Mouse (Mus musculus) frontal cortex, postnatal 25 days (tissue): ENCODE measurements around the gene Rnf144a.

Source experiments
- DNase-seq, 2 experiments: peaks; one replicate each; pipeline ENCODE4 v3.0.0; 2022; ENCODE audit warnings: low spot score in 2 of 2

The Rnf144a gene

DNA sequence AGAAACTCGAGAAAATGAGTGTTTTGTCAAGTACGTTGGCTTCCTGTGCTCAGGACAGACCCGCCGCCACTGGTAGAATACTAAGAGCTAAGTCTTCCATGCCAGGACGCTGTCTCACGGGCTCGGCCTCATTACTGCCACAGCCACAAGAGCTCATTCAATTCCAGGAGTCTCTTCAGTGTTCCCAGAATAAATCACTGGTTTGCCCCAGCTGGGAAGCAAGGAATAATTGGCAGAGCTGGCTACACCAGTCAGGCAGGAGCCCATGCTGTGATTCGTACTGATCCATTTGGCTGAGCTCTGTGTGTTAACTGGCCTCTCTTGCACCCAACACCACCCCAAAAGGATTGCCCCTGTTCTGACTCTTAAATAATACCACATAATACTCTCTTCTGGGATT, 45.0 kb downstream of the Rnf144a start:
- DNase-seq = no peak

DNA sequence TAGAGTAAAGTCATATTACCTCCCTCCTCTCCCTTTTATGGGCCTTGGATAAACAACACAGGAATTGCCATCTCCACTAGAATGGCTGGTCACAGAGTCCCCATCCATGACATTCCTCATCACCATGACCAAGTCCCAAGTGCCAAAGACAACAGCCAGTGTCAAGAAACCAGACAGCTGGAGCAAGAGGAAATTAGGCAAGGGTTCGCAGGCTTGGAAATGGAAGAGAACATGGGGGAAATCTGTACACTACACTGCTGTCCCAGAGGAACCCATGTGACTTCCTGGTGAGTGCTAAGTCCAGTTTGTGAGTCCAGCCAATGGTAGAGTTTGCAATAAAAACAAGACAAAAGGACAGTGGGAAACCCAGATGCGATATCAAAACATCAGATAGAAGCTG, 47.7 kb downstream of the Rnf144a start:
- DNase-seq = no peak

DNA sequence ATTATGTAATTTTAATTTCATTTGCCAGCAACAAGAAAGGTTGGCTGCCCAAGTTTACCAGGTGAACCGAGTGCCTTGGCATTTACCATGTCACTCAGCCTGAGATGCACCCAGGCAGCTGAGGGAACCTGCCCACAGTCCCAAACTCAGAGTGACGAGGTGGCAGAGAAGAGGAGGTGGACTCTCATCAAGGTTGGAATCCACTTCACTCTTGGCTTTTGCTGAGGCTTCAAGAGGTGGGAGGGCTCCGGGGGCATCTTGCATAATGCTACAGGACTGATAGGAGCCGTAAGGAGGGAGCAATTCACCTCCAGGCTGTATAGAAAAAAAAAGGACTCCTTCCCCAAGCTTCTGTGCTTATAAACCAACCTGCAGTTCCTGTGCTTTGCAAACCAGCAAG, 48.7 kb downstream of the Rnf144a start:
- no peak for DNase-seq

DNA sequence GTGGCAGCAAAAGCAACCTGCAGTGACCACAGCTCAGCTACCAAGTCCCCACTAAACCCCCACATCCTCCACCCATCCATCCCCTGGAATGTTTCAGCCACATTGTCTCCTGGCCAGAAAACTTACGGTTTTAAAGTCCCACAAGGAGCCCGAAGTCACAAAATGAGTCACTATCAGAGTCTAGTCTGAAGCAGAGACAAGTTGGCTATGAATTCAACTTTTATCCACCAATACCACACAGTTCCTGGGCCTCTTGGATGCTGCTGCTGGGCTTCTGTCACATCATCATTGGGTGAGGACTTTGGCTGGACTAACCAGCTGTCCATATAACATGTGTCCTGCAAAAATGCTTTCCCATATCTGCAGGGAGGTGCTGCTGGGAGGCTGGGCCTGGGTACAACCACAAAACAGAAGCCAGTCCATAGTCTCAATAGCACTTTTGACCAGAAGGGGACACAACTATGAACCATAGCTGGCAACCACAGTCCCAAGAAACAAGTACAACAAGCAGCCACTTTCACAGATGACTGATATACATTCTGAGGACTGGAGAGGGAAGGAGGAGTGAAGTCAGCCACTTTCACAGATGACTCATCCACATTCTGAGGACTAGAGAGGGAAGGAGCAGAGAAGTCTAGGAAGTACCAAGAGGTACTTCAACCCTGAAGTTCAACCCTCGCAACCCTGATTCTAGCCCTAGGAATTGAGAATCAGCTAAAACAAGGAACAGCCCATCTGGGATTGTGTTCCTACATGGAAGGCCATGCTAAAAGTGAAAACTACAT, 49.3 kb downstream of the Rnf144a start:
- DNase-seq = no peak

DNA sequence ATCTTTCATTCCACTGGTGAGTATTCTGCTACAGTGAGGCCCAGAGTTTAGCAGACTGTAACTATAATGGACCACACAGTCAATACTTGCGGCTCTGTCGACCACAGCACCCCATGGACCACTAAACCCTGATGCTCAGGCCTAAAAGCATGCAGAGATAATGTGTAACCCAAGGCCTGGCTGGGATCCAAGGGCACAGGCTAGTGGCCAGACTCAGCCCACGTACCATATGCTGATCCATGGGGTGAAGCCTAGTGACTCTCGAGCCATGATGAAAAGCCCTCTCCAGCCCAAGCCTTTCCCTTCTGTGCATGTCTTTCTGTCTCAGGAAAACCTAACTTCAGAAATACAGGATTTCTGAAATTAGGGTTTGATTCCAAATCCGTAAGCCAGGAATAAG, 50.2 kb downstream of the Rnf144a start:
- DNase-seq = no peak

DNA sequence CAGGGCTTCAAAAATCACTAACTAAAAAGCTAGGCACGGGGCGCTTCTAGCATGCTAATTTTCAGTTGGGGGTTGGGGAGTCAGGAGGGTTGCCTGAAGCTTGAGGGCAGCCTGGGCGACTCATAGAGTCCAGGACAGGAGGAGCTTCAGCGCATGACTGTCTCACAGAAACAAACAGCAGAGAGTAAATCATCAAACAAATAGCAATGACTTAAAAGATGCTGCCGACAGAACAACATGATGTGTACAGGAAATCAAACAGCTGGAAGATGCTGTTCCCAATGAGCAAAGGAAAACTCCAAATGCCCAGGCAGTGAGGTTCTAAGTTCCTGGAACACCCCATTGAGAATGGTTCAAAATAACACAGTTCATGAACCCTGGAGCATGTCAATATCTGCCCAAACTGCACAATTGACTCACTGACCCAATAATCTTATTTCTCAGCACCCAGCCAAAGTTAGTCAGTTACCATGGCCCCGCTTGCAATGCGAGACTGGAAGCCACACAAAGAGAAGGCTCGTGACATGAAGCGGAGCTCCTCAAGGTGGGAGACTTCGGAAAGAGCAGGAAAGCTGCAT, 54.0 kb downstream of the Rnf144a start:
- DNase-seq = no peak

DNA sequence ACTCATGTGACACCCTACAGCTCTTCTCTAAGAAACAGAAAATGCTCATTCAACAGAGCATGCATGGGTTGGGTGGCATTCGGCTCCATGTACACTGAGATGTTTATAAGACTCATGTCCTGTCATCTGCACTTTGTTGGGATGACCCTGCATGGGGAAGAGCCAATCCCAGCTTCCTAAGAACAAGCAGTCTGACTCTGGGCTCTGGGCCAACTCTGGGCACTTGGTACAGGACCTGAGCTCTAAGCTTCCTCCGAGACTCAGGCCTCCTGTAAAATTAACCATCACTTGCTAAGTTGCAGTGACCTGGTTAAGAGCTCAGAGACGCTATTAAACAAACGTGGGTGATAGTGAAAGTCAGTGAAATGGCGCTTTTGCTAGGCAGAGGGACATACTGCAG, 55.2 kb downstream of the Rnf144a start:
- DNase-seq = no peak

DNA sequence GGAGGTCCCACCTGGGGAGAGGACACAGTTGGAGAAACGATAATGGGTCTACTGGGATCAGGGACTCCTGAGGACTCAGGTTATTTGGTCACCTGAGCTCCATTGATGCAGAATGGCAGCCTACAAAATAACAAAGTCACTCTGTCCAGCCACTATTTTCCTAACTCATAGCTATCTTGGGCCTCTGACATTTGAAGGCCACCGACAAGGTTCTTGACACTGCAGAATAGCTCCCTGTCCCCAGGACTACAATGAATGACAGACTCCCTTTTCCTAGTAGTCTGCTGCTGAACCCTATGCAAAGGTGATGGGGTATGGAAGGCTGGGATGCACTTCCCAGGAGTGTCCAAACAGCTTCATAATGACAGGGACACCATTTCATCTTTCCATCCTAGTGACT, 55.8 kb downstream of the Rnf144a start:
- no peak for DNase-seq

DNA sequence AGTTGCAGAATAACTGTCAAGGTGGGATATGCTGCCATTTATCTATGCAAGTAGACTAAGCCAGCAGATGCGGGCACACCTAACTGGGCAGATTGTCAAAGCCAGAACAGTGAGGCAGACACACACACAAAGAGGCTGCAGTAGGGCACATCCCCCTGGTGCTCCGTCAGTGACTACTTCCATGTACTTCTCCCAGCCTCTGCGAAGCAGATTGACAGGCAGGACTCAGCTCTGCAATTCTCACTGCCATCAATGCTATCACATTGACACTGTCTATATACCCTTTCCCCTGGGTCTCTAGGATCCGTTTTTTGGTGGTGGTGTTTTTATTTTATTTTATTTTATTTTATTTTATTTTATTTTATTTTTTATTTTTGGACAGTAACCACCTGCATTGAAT, 57.8 kb downstream of the Rnf144a start:
- DNase-seq = no peak

DNA sequence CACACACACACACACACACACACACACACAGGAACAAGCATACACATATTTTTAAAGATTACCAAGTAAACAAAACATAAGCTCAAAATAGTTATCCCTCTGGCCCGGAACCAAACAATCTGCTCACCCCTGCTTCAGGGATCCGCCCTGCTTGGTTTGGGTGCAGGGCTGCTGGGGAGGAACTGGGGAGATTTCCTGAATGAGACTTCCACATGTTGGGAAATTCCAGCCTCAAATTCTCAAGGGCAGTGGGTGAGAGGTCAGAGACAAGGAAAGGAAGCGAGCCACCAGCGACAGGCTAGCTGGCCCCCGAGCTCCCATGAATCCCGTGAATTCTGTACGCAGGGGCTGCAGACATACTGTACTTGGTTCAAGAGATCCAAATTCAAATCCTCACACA, 58.9 kb downstream of the Rnf144a start:
- DNase-seq = no peak

DNA sequence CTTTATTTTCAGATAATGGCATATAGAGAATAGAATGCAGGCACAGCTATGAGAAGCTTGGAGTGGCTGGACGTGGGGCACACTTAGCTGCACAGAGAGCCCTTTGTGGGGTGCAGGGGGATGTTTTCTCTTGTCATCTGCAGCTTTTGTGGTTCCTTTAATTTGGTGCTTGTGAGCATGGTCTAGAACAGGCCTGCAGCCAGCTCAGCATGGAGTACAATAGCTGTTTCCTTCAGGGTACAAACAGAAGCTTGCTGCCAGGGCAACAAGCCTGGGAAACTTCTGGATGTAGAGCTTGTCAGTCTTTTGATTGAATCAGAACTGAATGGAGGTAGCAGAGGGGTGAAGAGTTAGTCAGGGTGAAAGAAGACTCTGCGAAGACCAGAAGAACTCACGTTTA, 63.7 kb downstream of the Rnf144a start:
- DNase-seq = no peak

DNA sequence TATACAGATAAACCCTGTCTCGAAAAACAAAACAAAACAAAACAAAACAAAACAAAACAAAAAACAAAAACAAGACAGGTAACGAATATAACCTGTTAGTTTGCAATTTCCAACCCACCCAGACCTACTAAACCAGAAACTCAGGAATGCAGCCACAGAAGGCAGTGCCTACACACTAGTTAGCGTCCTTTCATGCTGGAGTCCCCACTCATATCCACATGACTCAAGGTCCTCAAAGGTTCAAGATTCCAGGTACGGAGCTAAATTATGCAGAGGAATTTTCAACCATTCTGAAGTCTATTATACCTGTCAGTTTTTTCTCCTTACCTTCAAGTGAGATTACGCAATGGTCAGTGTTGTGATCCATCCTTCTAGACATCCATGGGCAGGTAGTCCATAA, 70.6 kb downstream of the Rnf144a start:
- no peak for DNase-seq

DNA sequence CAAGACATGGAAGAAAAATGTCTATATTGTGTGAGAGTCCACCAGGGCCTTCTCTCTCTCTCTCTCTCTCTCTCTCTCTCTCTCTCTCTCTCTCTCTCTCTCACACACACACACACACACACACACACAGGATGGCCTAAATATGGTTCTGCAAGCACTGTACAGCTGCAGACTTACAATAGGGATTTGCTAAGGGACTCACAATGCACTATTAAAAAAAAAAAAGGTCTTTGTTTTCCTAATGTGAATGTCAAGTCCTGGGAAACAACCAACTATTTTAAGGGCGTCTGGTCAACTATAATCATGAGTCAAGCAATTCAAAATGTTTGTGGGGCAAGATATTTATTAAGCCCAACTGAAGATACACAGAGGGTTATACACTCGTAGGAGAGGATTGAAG, 71.9 kb downstream of the Rnf144a start:
- DNase-seq = no peak

DNA sequence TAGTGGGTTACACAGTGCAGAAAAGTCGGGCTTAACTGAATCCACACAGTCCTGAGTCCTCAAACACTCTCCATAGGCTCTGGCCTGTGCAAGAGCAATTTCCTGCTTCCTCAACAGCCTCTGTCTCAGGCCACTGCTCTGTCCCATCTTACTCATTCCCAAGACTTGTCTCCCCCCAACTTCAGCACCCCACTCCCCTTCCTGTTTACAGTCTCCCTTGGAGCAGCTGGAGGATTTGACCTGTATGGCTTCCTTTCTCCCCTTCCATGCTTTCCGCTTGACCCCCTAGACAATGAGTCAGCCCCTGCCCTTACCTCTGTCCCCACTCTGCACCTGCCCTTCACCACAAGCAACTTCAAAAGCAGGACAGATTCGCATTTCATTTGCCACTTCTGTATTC, 72.4 kb downstream of the Rnf144a start:
- DNase-seq = no peak

DNA sequence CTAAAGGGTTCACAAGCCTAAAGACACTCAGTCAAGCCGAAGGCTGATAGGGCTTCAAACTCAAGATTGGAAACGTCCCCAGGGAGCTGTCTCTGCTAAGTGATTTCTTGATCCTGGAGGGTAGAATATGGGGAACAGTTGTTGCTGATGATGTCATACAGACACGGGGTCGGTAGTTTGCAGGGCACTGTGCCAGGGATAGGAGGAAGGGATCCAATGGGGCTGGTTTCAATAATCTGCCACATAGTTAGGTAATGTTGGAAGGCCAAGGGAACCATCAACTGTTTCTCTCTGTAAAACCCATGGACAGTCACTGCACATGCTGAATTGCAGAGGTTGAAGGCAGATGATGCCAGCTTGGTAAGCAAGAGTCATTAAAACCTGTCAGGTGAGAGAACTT, 73.0 kb downstream of the Rnf144a start:
- DNase-seq = no peak

DNA sequence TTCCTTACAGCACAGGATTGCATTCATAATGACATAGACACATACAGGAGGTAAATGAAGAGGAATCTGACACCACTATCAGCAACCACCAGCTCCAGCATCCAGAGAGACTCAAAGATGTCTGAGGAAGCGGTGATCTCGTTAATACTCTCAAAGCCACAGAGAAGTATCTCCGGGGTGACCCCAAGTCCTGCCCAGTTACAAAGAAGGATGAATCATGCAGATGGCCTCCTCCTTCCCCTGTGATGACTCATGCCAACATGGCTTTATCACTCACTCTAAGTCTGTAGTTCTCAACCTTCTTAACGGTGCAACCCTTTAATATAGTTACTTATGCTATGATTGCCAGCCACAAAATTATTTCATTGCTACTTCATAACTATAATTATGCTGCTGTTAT, 74.4 kb downstream of the Rnf144a start:
- DNase-seq = no peak

DNA sequence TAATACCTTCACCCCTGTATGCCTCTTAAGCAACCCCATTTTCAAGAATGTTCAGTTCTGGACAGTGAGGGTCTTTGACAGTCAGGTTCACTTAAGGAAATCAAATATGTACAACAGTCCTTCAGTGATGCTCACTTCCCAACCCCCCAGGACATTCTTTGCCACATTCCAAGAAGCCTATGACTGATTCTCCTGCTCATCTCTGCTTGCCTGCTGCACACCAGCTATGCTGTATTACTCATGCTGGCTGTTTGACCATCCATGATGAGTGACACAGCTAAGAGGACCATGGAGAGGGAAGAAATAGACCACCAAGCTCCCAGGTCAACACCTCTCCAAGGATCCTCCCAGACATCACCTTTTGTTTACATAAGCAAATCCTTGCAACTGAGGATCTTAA, 75.2 kb downstream of the Rnf144a start:
- no peak for DNase-seq

DNA sequence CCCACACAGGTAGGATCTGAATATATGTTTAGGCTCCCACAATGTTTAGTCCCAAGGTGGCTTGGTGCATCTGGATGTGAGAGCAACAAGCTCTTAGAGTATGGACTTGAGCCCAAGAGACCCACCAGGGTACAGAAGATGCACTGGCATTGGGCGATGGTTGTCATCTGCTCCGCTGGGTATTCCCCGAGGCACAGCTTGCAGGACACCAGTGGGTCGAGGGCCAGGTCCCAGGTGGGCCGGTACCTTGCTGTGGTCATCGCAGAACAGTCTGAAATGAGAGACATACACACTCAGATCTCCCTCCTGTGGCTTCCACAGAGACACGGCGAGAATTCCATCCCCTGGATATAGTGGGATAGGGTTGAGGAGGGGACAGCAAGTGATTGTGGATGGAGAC, 75.9 kb downstream of the Rnf144a start:
- no peak for DNase-seq

DNA sequence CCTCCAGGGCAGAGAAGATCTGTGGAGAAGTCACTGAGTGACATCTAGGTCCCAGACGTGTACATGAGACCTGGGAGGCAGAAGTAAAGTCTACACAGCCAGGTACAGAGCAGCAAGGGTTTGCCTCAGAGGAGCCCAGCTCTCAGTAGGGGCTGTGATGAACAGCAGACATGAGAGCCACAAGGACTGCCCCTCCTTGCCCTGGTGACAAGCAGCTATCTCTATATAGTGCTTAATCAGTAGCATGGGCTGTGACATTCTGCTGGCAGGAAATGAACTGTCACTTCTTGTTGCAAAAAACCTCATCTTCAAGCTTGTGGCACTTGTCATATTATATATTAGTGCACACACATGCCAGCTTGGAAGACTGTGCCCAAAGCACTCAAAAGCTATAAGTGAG, 81.4 kb downstream of the Rnf144a start:
- DNase-seq = no peak

DNA sequence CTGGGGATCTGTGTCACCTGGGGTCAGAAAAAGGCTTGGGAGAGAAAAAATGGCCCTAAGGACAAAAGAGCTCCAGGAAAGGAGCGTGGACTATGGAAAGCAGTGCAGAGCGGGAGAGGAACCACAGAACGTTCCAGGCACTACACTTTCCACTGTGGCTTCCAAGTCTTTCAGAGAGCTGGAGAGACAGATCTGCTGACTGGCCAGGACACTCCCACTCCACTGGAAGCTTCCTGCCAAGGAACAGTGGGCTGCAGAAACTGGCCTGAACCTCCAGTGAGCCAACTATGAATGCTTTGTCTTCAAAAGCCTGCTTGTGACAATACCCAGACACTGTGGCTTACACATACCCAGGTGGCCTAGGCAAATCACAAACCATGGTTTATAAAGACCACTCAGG, 84.0 kb downstream of the Rnf144a start:
- DNase-seq = peak in 1 of 2 experiments; percentile 20

DNA sequence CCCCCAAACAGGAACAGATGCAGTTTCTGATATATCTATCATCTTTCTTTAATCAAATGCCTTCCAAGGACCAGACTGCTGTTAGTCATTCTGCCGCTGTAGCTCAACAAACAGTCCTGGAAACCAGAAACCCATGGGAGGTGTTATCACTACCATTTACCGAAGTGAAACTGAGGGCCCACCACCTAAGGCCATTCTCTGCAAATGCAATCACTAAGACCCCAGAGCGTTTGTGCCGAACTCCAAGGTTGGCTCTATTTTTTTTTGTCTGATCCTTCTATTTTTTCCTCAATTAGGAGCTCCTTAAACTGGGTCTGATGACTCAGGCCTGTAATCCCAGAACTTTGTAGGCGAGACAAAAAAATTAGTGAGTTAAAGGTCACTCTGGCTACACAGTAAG, 85.3 kb downstream of the Rnf144a start:
- DNase-seq = no peak

DNA sequence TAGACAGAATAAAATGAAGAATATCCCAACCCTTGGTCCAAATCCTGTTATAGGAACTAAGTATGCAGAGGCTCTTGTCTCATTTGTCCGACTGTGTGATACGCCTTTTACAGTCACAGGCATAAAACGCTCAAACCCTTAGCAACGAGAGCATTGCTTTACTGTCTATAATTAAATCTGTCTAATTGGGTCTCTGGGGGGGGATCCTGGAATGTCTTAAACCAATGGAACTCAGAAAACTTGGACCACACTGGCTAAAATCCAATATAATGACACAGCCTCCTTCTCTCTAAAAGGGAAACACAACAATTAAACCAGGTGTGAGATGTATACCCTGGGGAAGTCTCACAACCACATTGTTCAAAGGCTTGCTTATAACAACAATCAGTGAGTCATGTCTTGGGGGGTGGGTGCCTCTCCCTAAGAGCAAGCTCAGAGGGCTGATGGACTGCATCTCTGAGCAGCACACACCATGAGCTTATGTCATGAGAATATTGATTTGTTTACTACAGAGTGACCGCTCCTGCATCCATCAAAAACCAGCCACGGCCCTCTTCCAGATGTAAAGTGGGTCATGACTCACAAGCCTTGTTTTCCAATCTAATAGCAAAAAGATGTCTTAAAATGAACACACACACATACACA, 85.9 kb downstream of the Rnf144a start:
- DNase-seq = no peak

DNA sequence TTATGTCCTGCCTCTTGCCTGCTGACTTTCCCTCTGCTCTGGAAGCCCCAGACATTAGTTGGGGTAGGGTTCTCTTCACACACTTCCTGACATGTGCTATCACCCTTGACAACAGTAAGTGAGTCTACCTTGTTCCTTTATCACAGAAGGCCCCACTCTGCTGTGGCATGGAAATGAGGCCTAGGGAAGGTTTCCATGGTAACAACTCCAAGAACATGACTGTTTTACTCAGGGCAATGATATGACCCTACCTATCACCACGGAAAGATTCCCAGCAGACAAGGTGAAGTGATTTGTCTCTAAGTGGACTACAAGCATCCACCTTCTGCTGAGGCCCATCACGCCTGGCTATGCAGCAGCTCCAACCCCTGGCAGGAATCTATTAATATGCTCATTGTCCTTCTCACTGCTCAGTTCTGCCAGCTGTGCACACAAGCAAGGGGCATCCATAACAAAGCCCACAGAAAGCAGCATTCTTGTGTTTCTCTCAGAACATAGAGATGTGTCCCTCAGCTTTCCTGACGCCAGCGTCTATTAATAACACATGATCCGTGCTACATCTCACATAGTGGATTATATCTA, 91.2 kb downstream of the Rnf144a start:
- no peak for DNase-seq
